Mouse (Mus musculus): ENCODE results near the gene Usp22. TPM values are rescaled to one million over a fixed set of nuclear protein-coding genes. Genes with fewer than 3 reads are reported as not detected.
"Not testable (repeated sequence)": the region's sequence is repeated elsewhere in the genome, so short reads cannot be mapped to it uniquely, and the experiment has no call there.

Gene Usp22
- polyA plus RNA-seq, 1 experiment from 2014 or later: 105 TPM

DNA sequence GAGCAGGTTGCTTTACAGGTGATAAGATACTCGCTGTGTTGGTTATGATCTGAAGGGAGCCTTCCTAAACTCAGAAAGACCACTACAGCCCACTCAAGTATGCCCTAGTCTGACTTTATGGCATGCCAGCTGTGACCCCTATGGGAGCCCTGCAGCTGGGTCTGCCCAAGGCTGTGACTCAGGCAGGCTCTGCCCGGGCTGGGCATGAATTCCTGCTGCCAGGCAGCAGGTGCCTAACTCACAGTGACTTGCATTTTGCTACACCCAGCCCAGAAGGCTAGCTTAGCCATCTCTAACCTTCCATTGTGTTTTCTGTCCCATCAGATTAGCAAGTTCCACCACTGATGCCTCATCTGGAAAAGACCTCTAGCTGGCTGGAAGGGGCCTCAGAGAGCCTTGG is 28.0 kb upstream of the Usp22 start:
- no peak overlapping the region for H3K4me3 ChIP-seq
- DNase-seq (ENCODE audit: low spot score): no peak
- no peaks in the 10 kb centered on the region for H3K9me3 ChIP-seq
- H3K27me3 ChIP-seq (ENCODE audit: insufficient read depth, poor library complexity, severe bottlenecking): no peaks in the 10 kb centered on the region
- H3K27ac ChIP-seq: no peak overlapping the region
- H3K36me3 ChIP-seq: no peaks in the 10 kb centered on the region
- no peaks in the 10 kb centered on the region for H3K4me1 ChIP-seq
- WGBS: 69% methylated on average over 2 of the region's 2 CpGs

DNA sequence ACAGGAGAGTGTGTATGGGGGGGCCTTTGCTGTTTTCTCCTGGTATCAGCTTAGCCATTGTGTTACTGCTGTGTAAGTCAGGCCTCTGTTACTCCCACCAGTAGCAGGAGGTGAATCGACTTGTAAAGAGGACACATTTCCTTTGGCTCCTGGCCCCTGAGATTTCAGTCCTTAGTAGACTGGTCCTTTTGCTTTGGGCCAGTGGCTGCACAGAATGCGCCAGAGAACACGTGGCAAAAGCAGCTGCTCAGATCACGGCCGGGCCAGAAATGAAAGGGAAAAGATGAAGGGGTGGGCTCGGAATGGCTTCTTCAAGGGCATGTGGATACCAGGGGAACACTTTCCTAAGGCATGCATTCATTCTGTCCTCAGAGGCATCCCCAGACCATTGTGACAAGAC is 27.3 kb upstream of the Usp22 start:
- Histone ChIP-seq H3K27me3 (ENCODE audit: insufficient read depth, poor library complexity, severe bottlenecking) (no peaks in the 10 kb centered on the region), H3K36me3 (no peaks in the 10 kb centered on the region), H3K4me3 (no peak overlapping the region), H3K27ac (no peak overlapping the region), H3K9me3 (no peaks in the 10 kb centered on the region), H3K4me1 (no peaks in the 10 kb centered on the region)
- 74% methylated on average over 6 of the region's 6 CpGs for WGBS
- no peak for DNase-seq (ENCODE audit: low spot score)

DNA sequence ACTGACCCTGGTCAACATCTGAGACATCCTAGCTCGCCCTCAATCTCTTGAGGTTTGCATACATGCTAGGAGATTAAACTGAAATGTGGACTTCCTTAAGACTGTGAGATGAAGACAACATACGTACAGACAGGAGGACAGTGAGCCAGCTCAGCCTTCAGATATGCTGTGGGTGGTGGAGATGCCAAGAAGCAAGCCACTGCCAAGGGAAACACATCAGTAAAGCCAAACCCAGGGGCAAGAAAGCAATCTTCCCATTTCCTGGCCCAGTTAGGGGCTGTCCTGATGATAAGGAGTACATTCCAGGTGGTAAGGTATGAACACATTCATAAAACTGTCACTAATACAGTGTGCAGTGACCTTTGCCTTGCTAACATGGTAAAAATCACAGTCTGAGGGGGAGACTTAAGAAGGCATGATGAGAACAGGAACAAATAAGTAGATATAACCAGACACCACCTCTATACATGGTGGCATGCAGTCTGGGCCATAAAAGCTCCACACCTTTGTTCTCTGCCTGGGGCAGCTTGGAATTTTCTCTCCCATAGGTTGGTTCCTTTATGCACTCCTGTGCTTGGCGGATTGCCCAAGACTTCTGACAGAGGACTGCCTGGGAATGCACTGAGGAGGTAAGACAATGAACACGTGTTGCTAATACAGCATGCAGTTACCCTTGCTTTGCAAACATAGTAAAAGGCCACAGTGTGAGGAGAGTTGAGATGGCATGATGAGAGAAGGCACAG is 24.9 kb upstream of the Usp22 start:
- Histone ChIP-seq H3K27me3 (ENCODE audit: insufficient read depth, poor library complexity, severe bottlenecking) (peaks cover 8% of the 10 kb centered on the region), H3K4me3 (no peak overlapping the region), H3K9me3 (no peaks in the 10 kb centered on the region), H3K27ac (no peak overlapping the region), H3K4me1 (no peaks in the 10 kb centered on the region), H3K36me3 (no peaks in the 10 kb centered on the region)
- WGBS: 70% methylated on average over 4 of the region's 4 CpGs
- DNase-seq (ENCODE audit: low spot score): no peak

DNA sequence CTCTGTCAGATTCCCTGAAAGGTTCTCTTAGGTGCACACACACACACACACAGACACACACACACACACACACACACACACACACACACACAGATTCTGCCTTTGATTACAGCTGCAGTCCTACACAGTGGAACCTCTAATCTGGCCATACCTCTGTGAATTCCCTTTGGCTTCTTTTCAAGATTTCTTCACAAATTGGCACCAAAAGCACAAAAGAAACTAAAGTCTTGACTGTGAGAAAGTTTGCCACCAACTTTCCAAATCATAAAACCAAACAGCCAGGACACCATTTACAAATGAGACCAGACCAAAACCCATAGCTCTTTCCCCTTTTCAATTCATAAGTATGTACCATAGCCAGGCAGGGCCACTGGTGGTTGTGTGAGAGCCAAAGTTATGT is 23.1 kb upstream of the Usp22 start:
- H3K36me3 ChIP-seq: no peaks in the 10 kb centered on the region
- no peak overlapping the region for H3K4me3 ChIP-seq
- no peaks in the 10 kb centered on the region for H3K4me1 ChIP-seq
- no peak overlapping the region for H3K27ac ChIP-seq
- no peak for DNase-seq (ENCODE audit: low spot score)
- H3K9me3 ChIP-seq: no peaks in the 10 kb centered on the region
- peaks cover 20% of the 10 kb centered on the region for H3K27me3 ChIP-seq (ENCODE audit: insufficient read depth, poor library complexity, severe bottlenecking)

DNA sequence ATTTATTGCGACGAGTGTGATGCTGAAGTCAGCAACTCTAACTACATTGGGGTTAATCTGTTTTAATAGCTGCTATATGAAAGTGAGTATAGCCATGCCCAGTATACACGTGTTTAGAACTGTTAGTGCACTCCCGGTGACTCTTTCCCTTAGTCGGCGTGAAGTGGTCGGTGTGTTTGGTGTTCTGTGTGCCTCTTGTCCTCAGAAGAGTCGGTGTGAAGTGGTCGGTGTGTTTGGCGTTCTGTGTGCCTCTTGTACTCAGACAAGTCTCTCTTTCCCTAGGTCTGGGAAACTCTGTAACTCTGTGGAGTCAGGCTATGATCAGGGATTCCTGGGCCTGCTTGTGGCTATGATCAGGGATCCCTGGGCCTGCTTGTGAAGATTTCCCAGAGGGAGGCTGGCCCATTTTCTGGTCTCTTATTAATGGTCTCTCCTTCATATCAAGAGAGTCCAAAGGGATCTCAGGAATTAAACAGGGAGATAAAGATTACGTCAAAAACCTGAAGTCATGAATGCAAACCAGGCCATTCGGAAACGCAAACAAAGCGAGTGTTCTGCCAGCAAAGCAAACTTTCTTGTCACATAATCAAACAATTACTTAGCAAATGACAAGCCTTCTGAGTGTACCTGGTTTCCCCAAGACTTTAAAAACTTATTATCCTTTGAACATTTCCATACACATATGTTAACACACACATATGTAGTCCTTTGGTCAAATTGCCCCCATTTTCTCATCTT is 21.9 kb upstream of the Usp22 start:
- H3K36me3 ChIP-seq: no peaks in the 10 kb centered on the region
- H3K27ac ChIP-seq: no peak overlapping the region
- peaks cover 20% of the 10 kb centered on the region for H3K27me3 ChIP-seq (ENCODE audit: insufficient read depth, poor library complexity, severe bottlenecking)
- H3K4me3 ChIP-seq: no peak overlapping the region
- WGBS: 77% methylated on average over 14 of the region's 14 CpGs
- H3K9me3 ChIP-seq: no peaks in the 10 kb centered on the region
- no peaks in the 10 kb centered on the region for H3K4me1 ChIP-seq
- DNase-seq (ENCODE audit: low spot score): no peak

DNA sequence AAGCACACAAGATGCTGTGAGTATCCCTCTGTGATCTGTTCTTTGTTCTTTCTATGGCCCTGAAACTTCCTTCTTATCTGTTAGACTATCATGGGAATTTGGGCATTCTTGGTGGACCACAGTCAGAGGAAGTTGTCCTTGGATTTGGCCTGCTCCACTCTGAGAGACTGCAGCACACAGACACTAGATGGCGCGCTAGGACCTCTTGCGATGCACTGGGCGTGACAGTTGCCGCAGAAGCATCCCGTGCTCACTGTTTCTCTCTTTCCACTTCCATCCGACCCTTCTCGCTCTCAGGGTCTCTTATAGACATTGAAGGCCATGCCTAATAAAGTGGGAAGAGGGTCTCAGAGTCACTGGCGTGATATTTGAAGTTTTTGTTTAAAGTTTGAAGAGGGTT is 18.5 kb upstream of the Usp22 start:
- H3K27me3 ChIP-seq (ENCODE audit: insufficient read depth, poor library complexity, severe bottlenecking): peaks cover 20% of the 10 kb centered on the region
- no peak overlapping the region for H3K27ac ChIP-seq
- H3K9me3 ChIP-seq: no peaks in the 10 kb centered on the region
- peak; percentile 82 for DNase-seq (ENCODE audit: low spot score)
- 10% methylated on average over 9 of the region's 9 CpGs for WGBS
- H3K36me3 ChIP-seq: no peaks in the 10 kb centered on the region
- no peak overlapping the region for H3K4me3 ChIP-seq
- H3K4me1 ChIP-seq: no peaks in the 10 kb centered on the region

DNA sequence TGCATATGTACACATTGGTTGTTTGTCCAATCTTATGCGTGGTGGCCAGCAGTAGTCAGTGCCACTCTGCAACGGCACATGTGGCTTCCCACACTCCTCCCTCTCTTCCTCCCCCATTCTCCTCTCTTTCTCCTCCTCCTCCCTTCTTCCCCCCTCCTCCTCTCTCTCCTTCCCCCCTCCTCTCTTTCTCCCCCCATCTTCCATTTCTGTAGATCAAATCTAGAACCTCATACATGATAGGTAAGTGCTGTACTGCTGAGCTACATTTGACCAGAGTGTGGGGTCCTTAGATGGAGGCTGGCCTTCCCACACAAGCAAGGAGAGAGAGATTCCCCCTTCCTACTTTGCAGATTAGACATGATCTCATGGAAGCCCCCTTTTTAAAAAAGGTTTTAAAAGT is 17.9 kb upstream of the Usp22 start:
- Histone ChIP-seq H3K4me3 (no peak overlapping the region), H3K4me1 (no peaks in the 10 kb centered on the region), H3K36me3 (no peaks in the 10 kb centered on the region), H3K27me3 (ENCODE audit: insufficient read depth, poor library complexity, severe bottlenecking) (peaks cover 20% of the 10 kb centered on the region), H3K27ac (no peak overlapping the region), H3K9me3 (no peaks in the 10 kb centered on the region)
- no peak for DNase-seq (ENCODE audit: low spot score)
- 96% methylated on average over 2 of the region's 2 CpGs for WGBS

DNA sequence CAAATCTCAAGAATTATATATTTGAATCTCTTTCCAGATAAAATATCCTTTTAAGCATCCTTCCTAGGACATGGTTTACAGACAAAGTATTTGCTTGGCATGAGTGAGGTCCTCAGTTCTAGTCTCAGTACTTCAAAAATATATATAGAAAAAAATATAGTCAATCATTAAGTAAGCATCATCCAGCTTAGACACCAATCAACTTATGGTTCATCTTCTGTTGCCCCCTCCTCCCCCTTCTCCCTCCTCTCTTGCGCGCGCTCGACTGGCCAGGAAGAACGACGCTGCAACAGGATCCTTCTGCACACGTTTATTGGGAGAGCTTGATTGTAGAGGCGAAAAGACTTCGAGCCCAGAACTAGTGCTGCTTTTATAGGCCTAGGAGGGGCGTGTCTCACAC is 17.3 kb upstream of the Usp22 start:
- not testable (repeated sequence) for H3K9me3 ChIP-seq; H3K27ac ChIP-seq; DNase-seq (ENCODE audit: low spot score); H3K4me1 ChIP-seq; H3K4me3 ChIP-seq; H3K36me3 ChIP-seq
- WGBS: 76% methylated on average over 7 of the region's 10 CpGs
- H3K27me3 ChIP-seq (ENCODE audit: insufficient read depth, poor library complexity, severe bottlenecking): peaks cover 20% of the 10 kb centered on the region

DNA sequence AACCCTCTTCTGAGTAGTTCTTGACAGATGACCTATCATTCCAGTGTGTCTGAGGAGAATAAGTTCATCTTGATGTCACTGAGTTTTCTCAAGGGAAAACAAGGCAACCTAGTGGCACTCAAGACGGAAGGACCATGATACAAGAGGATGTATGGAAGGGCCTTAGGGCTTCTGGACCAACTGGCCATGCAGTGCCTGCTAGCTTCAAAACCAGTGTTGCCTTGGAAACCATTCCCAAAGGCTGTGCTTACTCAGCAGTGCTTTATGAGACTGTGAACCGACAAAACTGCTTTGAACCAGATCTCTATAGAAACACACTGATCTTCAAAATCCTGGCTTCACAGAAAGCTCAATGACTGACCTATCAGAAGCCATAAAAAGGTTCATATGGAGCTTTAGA is 15.9 kb upstream of the Usp22 start:
- Histone ChIP-seq H3K4me3 (no peak overlapping the region), H3K4me1 (no peaks in the 10 kb centered on the region), H3K36me3 (no peaks in the 10 kb centered on the region), H3K9me3 (no peaks in the 10 kb centered on the region), H3K27ac (no peak overlapping the region), H3K27me3 (ENCODE audit: insufficient read depth, poor library complexity, severe bottlenecking) (peaks cover 20% of the 10 kb centered on the region)
- 79% methylated on average over 2 of the region's 2 CpGs for WGBS
- no peak for DNase-seq (ENCODE audit: low spot score)

DNA sequence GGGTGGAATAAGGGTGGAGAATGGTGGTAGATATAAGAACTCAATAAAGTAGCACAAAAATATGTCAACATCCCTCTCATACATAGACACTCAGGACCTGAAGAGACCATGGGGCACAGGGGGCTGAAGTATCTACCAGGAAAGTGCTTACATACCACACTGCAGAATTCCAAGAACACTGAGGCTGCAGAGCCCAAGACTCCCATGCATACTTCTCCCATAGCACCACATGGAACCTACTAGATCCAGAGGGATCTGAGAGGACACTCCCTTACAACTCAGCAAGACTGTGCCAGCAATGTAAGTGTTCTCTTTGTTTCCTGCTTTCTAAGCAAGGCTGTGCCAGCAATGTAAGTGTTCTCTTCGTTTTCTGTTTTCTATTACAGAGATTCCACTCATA is 9.0 kb upstream of the Usp22 start:
- DNase-seq (ENCODE audit: low spot score): no peak
- H3K27me3 ChIP-seq (ENCODE audit: insufficient read depth, poor library complexity, severe bottlenecking): no peaks in the 10 kb centered on the region
- no peaks in the 10 kb centered on the region for H3K9me3 ChIP-seq
- no peak overlapping the region for H3K4me3 ChIP-seq
- 75% methylated on average over 1 of the region's 1 CpGs for WGBS
- no peak overlapping the region for H3K27ac ChIP-seq
- H3K4me1 ChIP-seq: no peaks in the 10 kb centered on the region
- H3K36me3 ChIP-seq: no peaks in the 10 kb centered on the region

DNA sequence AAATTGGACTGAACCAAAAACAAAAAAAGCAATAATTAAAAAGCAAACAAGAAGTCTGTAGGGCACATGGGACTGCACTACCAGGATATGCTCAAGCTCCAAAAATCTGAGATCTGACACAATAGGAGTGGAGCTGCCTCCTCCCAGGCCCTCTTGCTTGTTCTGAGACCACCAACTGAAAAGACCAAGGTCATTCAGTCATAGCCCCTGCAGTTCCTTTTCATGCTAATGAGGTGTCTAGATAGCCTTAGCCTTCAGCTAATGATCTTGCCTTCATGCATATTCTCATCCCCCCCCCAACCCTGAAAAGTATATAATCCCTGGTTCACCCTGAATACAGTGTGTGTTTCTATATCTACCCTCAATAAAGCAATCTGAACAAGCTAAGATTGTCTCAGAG is 6.8 kb upstream of the Usp22 start:
- Histone ChIP-seq H3K9me3 (no peaks in the 10 kb centered on the region), H3K36me3 (no peaks in the 10 kb centered on the region), H3K27ac (no peak overlapping the region), H3K4me3 (no peak overlapping the region), H3K4me1 (no peaks in the 10 kb centered on the region), H3K27me3 (ENCODE audit: insufficient read depth, poor library complexity, severe bottlenecking) (no peaks in the 10 kb centered on the region)
- no peak for DNase-seq (ENCODE audit: low spot score)

DNA sequence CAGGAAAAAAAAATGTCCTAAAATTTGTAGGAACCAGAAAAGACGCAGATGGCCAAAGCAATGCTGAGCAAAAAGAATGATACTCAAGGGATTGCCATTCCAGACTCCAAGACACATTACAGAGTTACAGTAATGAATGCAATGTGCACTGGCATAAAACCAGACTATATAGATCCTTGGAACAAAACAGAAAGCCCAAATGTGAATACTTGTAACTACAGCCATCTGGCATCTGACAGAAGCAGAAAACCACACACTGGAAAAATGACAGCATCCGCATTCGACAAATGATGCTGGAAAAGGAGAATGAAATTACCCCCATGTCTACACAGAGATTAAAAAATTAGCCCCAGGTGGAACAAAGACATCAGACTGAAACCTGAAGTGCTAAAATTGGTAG is 5.5 kb upstream of the Usp22 start:
- Histone ChIP-seq H3K36me3 (no peaks in the 10 kb centered on the region), H3K27me3 (ENCODE audit: insufficient read depth, poor library complexity, severe bottlenecking) (no peaks in the 10 kb centered on the region), H3K4me1 (no peaks in the 10 kb centered on the region), H3K27ac (no peak overlapping the region), H3K9me3 (no peaks in the 10 kb centered on the region), H3K4me3 (no peak overlapping the region)
- no peak for DNase-seq (ENCODE audit: low spot score)
- WGBS: 83% methylated on average over 3 of the region's 3 CpGs

DNA sequence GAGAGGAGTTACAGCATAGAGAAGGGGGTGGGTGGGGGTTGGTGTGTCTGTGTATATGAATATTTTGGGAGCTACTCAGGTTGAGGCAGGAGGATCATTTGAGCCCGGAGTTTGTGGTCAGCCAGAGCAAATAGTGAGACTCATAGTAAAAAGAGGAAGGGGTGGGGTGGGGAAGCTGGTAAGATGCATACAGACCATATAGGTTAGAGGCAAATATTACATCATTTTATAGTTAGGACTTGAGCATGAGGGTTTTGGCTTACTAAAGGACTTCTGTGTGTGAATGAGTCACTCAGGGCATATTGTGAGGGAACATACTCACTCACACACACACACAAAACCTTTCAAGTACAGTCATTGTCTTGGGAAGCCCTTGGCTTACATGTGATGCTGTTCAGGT is 1.5 kb upstream of the Usp22 start:
- H3K4me1 ChIP-seq: peaks cover 10% of the 10 kb centered on the region
- peaks cover 10% of the 10 kb centered on the region for H3K36me3 ChIP-seq
- H3K4me3 ChIP-seq: no peak overlapping the region
- H3K27me3 ChIP-seq (ENCODE audit: insufficient read depth, poor library complexity, severe bottlenecking): no peaks in the 10 kb centered on the region
- H3K9me3 ChIP-seq: no peaks in the 10 kb centered on the region
- no peak for DNase-seq (ENCODE audit: low spot score)
- 91% methylated on average over 1 of the region's 1 CpGs for WGBS
- H3K27ac ChIP-seq: no peak overlapping the region

DNA sequence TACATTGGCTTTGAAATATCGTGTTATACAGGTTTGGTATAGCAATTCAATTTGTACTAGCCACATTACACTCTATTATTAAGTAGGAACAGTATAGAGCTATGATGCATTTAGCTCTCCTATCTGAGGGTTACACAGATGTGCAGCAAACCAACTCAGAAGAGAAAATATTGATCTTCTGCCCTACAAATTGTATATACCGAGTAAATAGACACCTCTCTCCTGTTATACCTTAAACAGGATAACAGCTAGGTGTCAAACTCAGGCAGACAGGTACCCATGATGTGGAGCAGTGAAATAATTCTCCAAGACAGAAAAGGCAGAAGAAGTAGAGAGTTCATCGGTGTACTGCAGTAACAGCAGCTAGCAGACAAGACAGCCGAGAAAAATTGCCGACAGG is 923 bp upstream of the Usp22 start:
- WGBS: 68% methylated on average over 5 of the region's 5 CpGs
- H3K27ac ChIP-seq: peak overlapping the region; percentile 99
- no peaks in the 10 kb centered on the region for H3K27me3 ChIP-seq (ENCODE audit: insufficient read depth, poor library complexity, severe bottlenecking)
- H3K4me3 ChIP-seq: peak overlapping the region; percentile 98; the same call in 1 of the 2 replicates
- peaks cover 10% of the 10 kb centered on the region for H3K36me3 ChIP-seq
- DNase-seq (ENCODE audit: low spot score): no peak
- H3K4me1 ChIP-seq: peaks cover 10% of the 10 kb centered on the region
- no peaks in the 10 kb centered on the region for H3K9me3 ChIP-seq

Data from heart, embryonic 10.5 days (tissue).